Mouse (Mus musculus) neural tube, embryonic 11.5 days (tissue): ENCODE data around the gene Lmna. TPM values are rescaled to one million over a fixed set of nuclear protein-coding genes. Genes with fewer than 3 reads are reported as not detected.

Experiments used
- ATAC-seq: fragments of 200-750 bp; cut with Nextera tagmentation; 2 replicates; pipeline ENCODE4 v1.8.0; 2017; ENCODE audit warnings: moderate number of reproducible peaks, mild to moderate bottlenecking, moderate TSS enrichment, moderate library complexity; ENCODE audit not compliant: insufficient read depth, low FRiP score, low TSS enrichment
- DNase-seq: peaks from one replicate; pipeline ENCODE4 v3.0.0-alpha.2; 2015; ENCODE audit warnings: low spot score
- H3K27ac ChIP-seq: fragments of 300-500 bp; sonication (generic); 2 replicates; pipeline ENCODE4 v1.5.1; 2014; ENCODE audit warnings: low read depth, mild to moderate bottlenecking, low read length
- H3K27me3 ChIP-seq: fragments of 300-500 bp; sonication (generic); 2 replicates; pipeline ENCODE4 v1.6.1; 2014; ENCODE audit warnings: mild to moderate bottlenecking, low read length, mixed read lengths; ENCODE audit not compliant: control insufficient read depth, insufficient read depth
- H3K36me3 ChIP-seq: fragments of 300-500 bp; sonication (generic); 2 replicates; pipeline ENCODE4 v1.6.1; 2014; ENCODE audit warnings: mild to moderate bottlenecking, low read length, moderate library complexity, mixed read lengths; ENCODE audit not compliant: control insufficient read depth, insufficient read depth
- H3K4me1 ChIP-seq: fragments of 300-500 bp; sonication (generic); 2 replicates; pipeline ENCODE4 v1.6.1; 2014; ENCODE audit warnings: low read length, mixed read lengths; ENCODE audit not compliant: control insufficient read depth, insufficient read depth
- H3K4me2 ChIP-seq: fragments of 300-500 bp; sonication (generic); 2 replicates; pipeline ENCODE4 v1.6.1; 2014; ENCODE audit warnings: low read depth, mild to moderate bottlenecking, moderate library complexity
- H3K4me3 ChIP-seq: fragments of 300-500 bp; sonication (generic); 2 replicates; pipeline ENCODE4 v1.5.1; 2014; ENCODE audit warnings: low read depth, low read length
- H3K9ac ChIP-seq: fragments of 300-500 bp; sonication (generic); 2 replicates; pipeline ENCODE4 v1.6.1; 2014; ENCODE audit warnings: mild to moderate bottlenecking, low read length
- H3K9me3 ChIP-seq: fragments of 300-500 bp; sonication (generic); 2 replicates; pipeline ENCODE4 v1.6.1; 2016; ENCODE audit warnings: low read length; ENCODE audit not compliant: control insufficient read depth
- WGBS: fragments of 180-500 bp; shearing (Covaris S2); extraction: QIAGEN DNeasy Blood & Tissue Kit; methylation state at CpG from one replicate; pipeline ENCODE4 v1.1.7; 2014; 5-methylcytosine and 5-hydroxymethylcytosine counted together
- polyA plus RNA-seq: library from polyadenylated mRNA; unstranded; fragments of >200 nt; fragmentation: Nextera tagmentation; extraction: Ambion mirVana; gene quantifications from 2 replicates; pipeline ENCODE4 v1.2.1, GENCODE M21; 2014

The Lmna gene
- polyA plus RNA-seq, 1 experiment from 2014 or later = 17.4 TPM

- Histone ChIP-seq H3K9me3 (no peaks in the 10 kb centered on the region), H3K27ac (no peak overlapping the region), H3K4me3 (no peak overlapping the region), H3K36me3 (no peaks in the 10 kb centered on the region), H3K4me2 (no peak overlapping the region), H3K9ac (no peak overlapping the region), H3K27me3 (peaks cover 43% of the 10 kb centered on the region), H3K4me1 (peaks cover 7% of the 10 kb centered on the region; the same call in 1 of the 2 replicates)
- WGBS = 57% methylated on average over 5 of the region's 5 CpGs
- no peak for ATAC-seq
- DNase-seq = no peak
These were observed 23.7 kb downstream of the Lmna start for GRCm38 (mm10) chr3:88486043-88486442.

- 6% methylated on average over 39 of the region's 39 CpGs for WGBS
These were observed 25.0 kb downstream of the Lmna start for GRCm38 (mm10) chr3:88484597-88485316.

GRCm38 (mm10) chr3:88483621-88484020 lies 26.1 kb downstream of the Lmna start:
- no peaks in the 10 kb centered on the region for H3K36me3 ChIP-seq
- peak; percentile 79 for DNase-seq
- ATAC-seq = peak; percentile 27; the same call in 1 of the 2 replicates
- H3K9ac ChIP-seq = no peak overlapping the region
- 5% methylated on average over 5 of the region's 5 CpGs for WGBS
- H3K27ac ChIP-seq = no peak overlapping the region
- peaks cover 43% of the 10 kb centered on the region for H3K27me3 ChIP-seq
- no peak overlapping the region for H3K4me3 ChIP-seq
- peaks cover 7% of the 10 kb centered on the region; the same call in 1 of the 2 replicates for H3K4me1 ChIP-seq
- H3K4me2 ChIP-seq = no peak overlapping the region
- H3K9me3 ChIP-seq = no peaks in the 10 kb centered on the region

More at GRCm38 (mm10) chr3:88484597-88485316, 25.0 kb downstream of the Lmna start:
- Histone ChIP-seq H3K9ac (peak overlapping the region; percentile 40), H3K4me3 (peak overlapping the region; percentile 27), H3K27me3 (peaks cover 43% of the 10 kb centered on the region), H3K36me3 (no peaks in the 10 kb centered on the region), H3K9me3 (no peaks in the 10 kb centered on the region), H3K27ac (no peak overlapping the region), H3K4me1 (peaks cover 7% of the 10 kb centered on the region; the same call in 1 of the 2 replicates), H3K4me2 (peak overlapping the region; percentile 42)
- ATAC-seq (no peak), DNase-seq (peak; percentile 52)

GRCm38 (mm10) chr3:88483141-88483540 lies 26.6 kb downstream of the Lmna start:
- no peak overlapping the region for H3K27ac ChIP-seq
- ATAC-seq (no peak), DNase-seq (no peak)
- H3K9me3 ChIP-seq = no peaks in the 10 kb centered on the region
- H3K4me2 ChIP-seq = no peak overlapping the region
- peaks cover 43% of the 10 kb centered on the region for H3K27me3 ChIP-seq
- WGBS = 80% methylated on average over 8 of the region's 8 CpGs
- H3K36me3 ChIP-seq = no peaks in the 10 kb centered on the region
- H3K9ac ChIP-seq = no peak overlapping the region
- peaks cover 7% of the 10 kb centered on the region; the same call in 1 of the 2 replicates for H3K4me1 ChIP-seq
- no peak overlapping the region for H3K4me3 ChIP-seq

- 24% methylated on average over 18 of the region's 18 CpGs for WGBS
- Histone ChIP-seq H3K9me3 (no peaks in the 10 kb centered on the region), H3K27ac (no peak overlapping the region), H3K4me2 (no peak overlapping the region), H3K4me3 (no peak overlapping the region), H3K4me1 (peaks cover 7% of the 10 kb centered on the region; the same call in 1 of the 2 replicates), H3K36me3 (no peaks in the 10 kb centered on the region), H3K27me3 (peaks cover 42% of the 10 kb centered on the region), H3K9ac (no peak overlapping the region)
- no peak for DNase-seq
- no peak for ATAC-seq
These were observed 27.4 kb downstream of the Lmna start for GRCm38 (mm10) chr3:88482336-88482735.

- Histone ChIP-seq H3K4me1 (peaks cover 7% of the 10 kb centered on the region; the same call in 1 of the 2 replicates), H3K9ac (no peak overlapping the region; the same call in 1 of the 2 replicates), H3K4me3 (no peak overlapping the region), H3K27ac (no peak overlapping the region), H3K4me2 (no peak overlapping the region), H3K27me3 (peaks cover 40% of the 10 kb centered on the region), H3K36me3 (no peaks in the 10 kb centered on the region), H3K9me3 (no peaks in the 10 kb centered on the region)
- 63% methylated on average over 8 of the region's 8 CpGs for WGBS
- ATAC-seq (no peak), DNase-seq (no peak)
These were observed 28.2 kb downstream of the Lmna start for GRCm38 (mm10) chr3:88481372-88482040.

GRCm38 (mm10) chr3:88480679-88481078 lies 29.1 kb downstream of the Lmna start:
- Histone ChIP-seq H3K4me3 (no peak overlapping the region), H3K27me3 (peaks cover 32% of the 10 kb centered on the region), H3K36me3 (no peaks in the 10 kb centered on the region), H3K4me1 (peaks cover 7% of the 10 kb centered on the region; the same call in 1 of the 2 replicates), H3K27ac (no peak overlapping the region), H3K4me2 (no peak overlapping the region), H3K9me3 (no peaks in the 10 kb centered on the region), H3K9ac (no peak overlapping the region)
- 84% methylated on average over 5 of the region's 5 CpGs for WGBS
- DNase-seq = no peak
- no peak for ATAC-seq

GRCm38 (mm10) chr3:88479828-88480227 lies 29.9 kb downstream of the Lmna start:
- no peak overlapping the region for H3K9ac ChIP-seq
- H3K4me3 ChIP-seq = no peak overlapping the region
- peaks cover 4% of the 10 kb centered on the region; the same call in 1 of the 2 replicates for H3K4me1 ChIP-seq
- H3K9me3 ChIP-seq = no peaks in the 10 kb centered on the region
- no peak overlapping the region for H3K4me2 ChIP-seq
- no peak overlapping the region for H3K27ac ChIP-seq
- ATAC-seq (no peak), DNase-seq (no peak)
- H3K27me3 ChIP-seq = peaks cover 26% of the 10 kb centered on the region
- 87% methylated on average over 4 of the region's 4 CpGs for WGBS
- no peaks in the 10 kb centered on the region for H3K36me3 ChIP-seq
